Mouse (Mus musculus) lung, postnatal 14 days (tissue): ENCODE measurements at regions not wholly inside any gene's neighbourhood (a gene's known extent, or its start where the extent isn't known, plus 50 kb on each side); places are given as distances from the start of the nearest gene placed in this dataset.
A peak's percentile ranks its signal among the peaks of the same experiment; 100 is the strongest.

ENCODE experiments used
- DNase-seq: peaks from one replicate; pipeline ENCODE4 v3.0.0; 2021

DNA sequence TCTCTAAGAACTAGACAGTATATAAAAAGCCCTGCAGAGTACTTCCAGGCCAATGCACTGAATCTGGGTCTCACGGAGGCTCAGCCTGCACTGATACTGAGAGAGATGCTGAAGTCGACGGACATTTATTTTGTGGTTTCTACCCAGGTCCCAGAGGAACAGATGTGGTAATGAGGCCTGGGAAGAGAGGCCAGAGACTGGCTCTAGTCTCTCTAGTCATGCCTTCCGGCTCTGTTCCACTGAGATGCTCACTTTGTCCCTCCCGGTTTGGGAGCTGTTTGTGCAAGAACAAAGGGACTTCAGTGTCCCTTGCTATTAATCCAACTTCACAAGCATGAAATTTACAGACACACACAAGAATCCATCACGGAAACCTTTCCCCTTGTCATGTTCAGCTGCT is 144.1 kb upstream of the Foxd3 start:
- no peak for DNase-seq

DNA sequence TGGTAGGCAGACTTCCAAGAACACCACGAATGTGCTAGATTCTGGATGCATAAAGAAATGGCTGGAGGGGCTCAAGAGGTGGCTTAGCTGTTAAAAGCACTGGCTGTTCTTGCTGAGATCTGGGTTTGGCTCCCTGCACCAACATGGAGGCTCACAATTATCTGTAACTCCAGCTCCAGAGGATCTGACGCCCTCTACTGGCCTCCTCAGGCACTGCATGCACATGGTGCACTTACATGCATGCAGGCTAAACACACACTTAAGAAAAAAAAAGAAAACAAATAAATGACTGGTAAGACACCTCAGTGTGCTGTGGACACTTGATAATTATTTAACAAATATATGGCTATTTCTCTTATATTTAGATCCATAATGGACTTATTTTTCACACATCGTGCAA is 139.2 kb upstream of the Foxd3 start:
- DNase-seq, result no peak

DNA sequence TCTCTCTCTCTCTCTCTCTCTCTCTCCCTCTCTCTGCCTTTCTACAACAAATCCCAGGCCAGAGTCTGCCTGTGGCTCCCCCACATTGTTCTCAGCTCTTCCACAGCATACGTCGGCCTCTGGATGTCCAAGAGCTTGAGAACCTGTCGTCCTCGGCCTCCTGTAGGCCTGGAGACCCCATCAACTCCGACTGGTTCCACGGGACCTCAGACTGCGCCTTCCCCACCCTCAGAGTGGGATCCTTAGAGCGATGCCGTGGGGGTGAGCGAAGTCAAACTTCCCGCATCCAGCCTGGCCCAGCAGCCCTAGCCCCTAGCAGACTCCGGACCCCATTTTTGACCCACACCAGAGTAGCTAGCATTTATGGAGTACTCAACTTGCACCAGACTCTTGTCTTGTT is 128.7 kb upstream of the Foxd3 start:
- DNase-seq, result no peak

DNA sequence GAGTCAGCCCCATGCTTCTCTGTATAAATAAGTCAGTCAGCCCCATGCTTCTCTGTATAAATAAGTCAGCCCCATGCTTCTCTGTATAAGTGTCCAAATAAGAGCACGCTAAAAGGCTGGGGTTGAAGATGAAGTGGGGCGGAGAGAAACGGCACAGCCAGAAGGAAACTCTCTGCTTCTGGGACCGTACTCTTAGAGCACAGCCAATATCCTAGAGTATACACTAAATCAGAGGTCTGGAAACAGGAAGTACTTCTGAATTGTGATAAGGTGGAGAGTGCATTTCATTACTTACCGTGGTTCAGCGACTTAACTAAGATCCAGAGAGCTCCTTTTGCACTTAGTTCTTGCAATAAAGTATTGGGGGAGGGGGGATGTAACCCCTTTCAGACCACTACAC is 112.1 kb upstream of the Foxd3 start:
- DNase-seq, result no peak

DNA sequence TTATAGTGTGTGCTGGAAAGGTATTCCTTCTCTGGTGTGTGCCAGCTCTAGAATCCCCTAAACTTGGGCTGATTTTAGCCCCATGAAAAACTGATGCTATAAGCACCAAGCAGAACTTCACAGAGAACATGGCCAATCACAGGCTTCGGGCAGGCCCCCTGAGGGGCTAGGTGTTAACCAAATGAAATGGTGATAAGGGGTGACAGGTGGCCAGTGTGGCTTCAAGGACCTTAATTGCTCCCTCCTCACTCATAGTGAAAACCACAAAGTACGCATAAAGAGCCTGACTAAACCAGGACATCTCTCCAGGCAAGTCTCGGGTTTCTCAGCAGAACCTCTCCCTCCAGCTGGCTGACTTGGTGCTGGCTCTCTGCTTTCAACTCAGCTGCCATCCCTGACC is 110.4 kb upstream of the Foxd3 start:
- no peak for DNase-seq

DNA sequence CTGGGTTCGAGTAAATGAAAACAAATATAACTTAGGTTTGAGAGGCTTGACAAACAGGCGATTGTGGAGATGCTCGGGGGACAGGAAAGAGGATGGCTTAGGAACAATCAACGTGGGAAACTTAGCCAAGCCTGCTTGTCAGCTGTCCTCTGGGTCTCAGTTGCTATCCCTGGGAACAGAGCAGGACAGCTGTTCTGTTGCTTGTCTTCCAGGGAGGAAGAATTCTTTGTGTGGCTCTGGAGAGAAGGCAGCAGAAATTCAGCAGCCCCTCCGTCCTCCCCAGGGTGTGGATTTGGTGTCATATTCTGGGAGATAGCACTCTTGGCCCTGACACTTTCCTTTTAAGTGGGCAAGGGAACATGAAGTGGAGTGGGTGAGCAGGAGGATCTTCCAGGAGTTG is 98.1 kb upstream of the Foxd3 start:
- no peak for DNase-seq

DNA sequence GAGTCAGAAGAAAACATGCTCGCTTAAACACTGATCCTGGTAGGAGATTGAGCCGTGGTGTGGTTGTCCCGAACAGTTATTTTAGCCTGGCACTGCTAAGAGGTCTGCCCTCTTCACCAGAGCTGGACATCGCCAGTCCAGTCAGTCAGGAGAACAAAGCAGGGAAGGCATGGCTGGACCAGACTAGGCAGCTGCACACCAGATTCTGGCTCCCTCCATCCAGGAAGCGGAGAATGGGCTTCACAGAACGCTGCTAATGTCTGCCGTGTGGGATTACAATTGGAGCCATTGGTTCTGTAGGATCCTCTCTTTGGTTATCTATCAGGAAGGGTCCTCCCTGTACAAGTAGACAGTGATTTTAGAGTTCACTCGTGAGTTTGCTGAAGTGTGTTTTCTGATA is 95.5 kb upstream of the Foxd3 start:
- DNase-seq, result no peak

DNA sequence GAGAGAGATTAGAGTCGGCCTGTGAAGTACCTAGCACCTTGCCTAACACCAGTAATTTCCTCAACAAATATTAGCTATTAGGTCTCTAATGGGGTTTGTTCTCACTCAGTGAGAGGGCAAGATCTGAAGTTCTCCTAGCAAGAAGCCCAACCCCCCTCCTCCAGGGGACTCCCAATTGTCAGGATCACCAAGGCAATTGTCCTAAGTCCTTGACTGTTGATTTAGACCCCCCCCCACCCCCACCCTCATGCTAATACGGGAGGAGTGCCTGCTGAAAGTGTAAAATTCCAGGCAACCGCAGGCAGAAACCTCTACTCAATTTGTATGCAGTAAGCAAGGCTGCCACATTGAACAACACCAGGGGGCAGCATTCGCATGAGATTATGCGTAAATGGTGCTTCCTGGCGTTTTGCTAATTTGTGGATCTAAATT is 94.6 kb upstream of the Foxd3 start:
- peak; percentile 35 for DNase-seq

DNA sequence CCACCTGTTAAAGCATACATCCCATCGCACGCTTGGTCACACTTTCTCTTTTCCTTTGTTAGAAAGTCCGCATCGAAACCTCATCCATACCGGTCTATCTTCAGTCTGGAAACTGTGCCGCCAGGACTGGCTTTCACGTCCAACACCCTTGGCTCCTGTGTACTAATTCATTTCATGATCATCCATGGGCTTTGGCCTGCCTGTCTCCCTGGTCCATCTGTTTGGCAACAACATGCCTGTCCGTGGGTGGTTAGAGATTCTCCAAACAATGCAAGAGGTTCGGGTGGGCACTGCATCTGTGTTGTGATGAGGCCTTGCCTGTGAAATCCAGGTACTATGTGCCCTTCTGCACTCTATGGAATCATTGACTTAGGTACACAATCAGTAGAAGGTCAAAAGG is 90.7 kb upstream of the Foxd3 start:
- DNase-seq, result no peak

DNA sequence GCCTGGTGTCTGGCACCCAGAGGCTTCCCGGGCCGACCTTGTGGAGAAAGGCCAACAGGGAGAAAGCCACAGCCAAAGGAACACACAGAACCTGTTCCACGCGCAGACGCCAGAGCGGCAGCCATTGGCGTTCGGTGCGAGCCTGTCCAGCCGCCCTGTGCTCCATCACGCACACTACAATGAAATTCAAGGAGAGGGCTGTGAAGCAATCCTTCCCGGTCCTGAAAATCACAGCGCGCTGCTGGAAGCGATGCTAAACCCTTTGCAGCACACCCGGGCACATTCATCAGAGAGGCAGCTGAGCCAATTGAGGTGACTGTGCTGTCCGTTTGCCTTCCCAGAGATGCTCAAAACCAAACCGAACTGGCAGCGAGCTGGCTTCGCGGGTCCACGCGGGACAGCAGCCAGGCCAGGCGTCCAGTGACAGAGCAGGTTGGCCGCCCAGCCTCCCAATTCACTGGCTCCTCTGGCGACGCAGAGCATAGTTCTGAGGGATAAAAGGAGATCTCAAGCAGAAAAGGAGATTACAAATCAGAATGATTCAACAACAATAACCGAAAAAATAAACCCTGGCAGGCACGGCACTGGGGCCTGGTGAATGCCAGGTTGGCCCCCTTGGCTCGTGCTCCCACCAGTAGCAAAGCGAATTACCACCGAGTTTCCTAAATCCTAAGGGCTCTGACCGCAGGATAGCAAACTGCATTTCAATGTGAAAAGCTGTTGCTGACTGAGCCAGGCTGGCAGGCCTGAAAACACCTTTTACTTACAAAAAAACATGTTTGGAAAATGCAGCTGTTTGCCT is 83.1 kb upstream of the Foxd3 start:
- DNase-seq, result peak; percentile 2

DNA sequence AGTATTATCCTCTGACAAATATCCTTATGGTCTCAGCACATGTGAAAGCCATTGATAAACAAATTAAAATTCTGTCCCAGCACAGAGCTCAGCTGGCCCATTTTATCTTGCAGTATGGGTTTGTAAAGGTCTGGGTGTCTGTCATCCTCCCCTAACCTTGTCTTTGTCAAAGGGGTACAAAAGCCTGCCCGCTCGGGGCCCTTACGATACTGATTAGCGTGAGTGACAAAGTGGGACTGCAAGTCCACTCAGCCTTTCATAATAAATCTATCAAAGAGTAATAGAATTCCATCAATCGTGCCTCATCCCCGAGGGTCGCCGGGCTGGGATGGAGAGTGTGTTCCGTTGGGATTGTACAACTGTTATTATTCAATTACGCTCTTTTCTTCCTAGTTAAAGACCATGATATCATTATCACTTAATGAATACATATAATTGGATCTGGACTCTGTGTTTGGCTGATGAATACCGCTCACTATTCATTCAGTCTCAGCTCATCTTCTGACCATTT is 82.0 kb upstream of the Foxd3 start:
- DNase-seq, result no peak

DNA sequence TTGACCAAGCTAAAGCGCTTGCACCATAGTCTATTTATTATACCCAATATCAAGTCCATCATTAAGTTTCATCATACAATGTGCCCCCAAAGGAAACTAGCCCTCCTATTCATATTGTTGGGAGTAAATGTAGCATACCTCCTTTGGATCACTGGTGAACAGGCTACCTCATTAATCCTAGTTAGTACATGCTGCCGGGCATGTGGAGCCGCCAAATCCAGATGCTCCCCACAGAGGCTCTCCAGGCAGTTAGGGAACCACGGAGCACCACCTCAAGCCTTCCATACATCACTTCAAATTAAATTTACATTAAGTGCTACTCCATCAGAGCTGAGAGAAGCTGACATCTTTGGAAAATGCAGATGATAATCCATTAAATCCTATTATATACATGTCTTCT is 81.1 kb upstream of the Foxd3 start:
- DNase-seq, result no peak

DNA sequence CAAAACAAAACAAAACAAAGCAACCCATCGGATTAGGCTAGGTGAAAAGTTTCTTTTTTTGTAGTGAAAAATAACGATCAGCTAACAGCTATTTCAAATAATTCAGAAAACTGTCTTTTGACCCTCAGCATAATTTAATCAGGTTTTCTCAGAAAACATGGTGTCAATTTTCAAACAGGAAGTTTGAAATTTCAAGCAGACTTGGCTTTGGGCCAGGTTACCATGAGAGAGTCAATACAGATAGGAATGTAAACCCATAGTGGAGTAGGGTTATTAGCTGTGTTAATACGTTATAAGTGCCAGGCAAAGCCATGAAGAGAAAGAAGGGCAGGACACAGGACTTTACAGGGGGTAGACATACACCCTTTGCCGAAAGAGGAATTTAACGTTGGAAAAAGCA is 58.3 kb upstream of the Foxd3 start:
- DNase-seq, result peak; percentile 5

DNA sequence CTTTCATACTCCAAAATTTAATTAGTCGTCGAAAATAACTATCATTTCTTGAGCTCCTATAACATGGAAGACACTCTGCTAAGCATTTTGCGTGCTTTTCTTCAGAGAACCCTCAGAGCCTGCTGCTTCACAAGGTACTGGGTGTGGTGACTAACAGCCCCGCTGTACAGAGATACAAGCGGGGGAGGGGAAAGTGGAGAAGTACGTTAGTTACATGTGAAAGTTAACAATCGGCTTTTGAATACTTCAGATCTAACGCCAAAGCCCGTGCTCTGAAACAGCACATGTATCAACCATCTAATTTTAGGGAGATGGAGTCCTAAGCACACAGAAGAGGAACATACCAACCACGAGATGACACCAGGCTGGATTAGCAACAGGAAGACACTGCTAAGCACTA is 55.4 kb upstream of the Foxd3 start:
- DNase-seq, result no peak

DNA sequence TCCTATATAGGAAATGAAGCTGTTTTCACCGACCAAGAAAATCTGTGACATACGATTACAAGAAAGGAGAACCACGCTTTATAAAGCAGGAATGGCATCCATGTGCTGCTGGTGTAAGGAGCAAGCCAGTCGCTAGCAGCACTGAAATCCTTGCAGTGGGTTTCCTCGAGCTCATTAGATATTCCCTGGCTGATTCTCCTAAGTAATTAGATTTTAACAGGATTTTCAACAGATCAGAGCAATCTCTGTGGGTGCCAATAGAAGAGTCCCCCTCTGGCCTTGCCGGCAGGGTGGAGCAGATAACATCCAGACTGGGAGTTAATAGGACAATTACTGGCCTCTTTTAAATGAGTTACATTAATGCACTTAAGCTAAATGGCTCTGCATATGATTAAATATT is 54.6 kb upstream of the Foxd3 start:
- no peak for DNase-seq
